Mouse (Mus musculus) liver, adult 2 months (tissue): Measurements from ENCODE around the gene Cntnap5b.

Source experiments
- CTCF ChIP-seq: fragments of 200-500 bp; IDR thresholded peaks from 2 replicates; pipeline ENCODE4 v1.5.1; 2011; ENCODE audit warnings: low read depth, low read length, control low read depth
- POLR2A ChIP-seq: fragments of 200-500 bp; IDR thresholded peaks from 2 replicates; pipeline ENCODE4 v1.6.1; 2011; ENCODE audit warnings: low read length, control low read depth; ENCODE audit not compliant: insufficient read depth; ENCODE audit errors: extremely low read depth

- TF ChIP-seq POLR2A = no peak
- no peak for TF ChIP-seq CTCF
These were observed 407.5 kb downstream of the Cntnap5b start for GRCm38 (mm10) chr1:100180050-100180449.
